Mouse (Mus musculus): ENCODE measurements around the gene Stap1.

Gene Stap1

GRCm38 (mm10) chr5:86128749-86129148 lies 57.2 kb downstream of the Stap1 start:
- no peak for DNase-seq (ENCODE audit: low spot score in 2 of 2)

- no peak for DNase-seq (ENCODE audit: low spot score in 2 of 2)
These were observed 58.3 kb downstream of the Stap1 start for GRCm38 (mm10) chr5:86129828-86130227.
